Mouse (Mus musculus) mature B cell (primary cell): Measurements from ENCODE around the gene Cdc42ep1.

Source experiments
- in situ Hi-C: fragments of 300-500 bp; cut with MboI; formaldehyde crosslinking; loops from 2 replicates; pipeline ENCODE4 v1.14.3; 2019

Cdc42ep1 gene

DNA sequence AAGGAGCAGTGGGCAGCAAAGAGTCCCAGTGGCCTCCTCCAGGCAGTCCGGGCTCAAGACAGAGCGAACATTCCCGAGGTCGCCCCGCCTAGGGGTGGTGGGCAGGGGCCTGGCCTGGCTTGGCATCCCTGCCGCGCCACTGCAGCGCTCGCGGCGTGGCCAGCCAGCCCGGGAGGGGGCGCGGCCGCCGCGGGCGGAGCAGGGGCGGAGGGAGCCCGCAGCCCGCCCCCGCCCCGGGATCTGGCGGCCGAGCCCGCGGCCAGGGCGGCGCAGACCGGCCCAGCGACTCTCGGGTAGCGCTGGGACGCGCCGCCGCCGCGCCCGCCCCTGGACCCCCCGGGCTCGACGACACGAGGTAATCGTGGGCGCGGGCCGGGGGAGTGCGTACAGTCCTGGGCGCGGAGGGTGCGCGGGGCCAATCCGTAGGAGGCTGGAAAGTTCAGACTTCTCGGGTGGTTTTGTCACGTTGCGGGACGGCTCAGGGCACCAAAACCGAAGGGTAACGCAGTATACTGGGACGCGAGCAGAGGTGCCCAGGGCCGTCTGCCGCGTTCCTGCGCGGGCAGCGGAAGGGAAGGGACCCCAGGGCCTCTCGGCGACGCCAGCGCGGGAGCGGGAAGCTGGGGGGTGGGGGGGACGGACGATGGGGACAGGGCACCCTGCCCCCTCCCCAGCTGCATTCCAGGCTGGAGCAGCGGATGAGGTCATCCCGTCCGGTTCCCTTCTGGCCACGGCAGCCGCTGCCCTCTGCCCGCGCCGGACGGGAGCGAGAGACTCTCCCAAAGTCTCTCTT lies at the start of gene Cdc42ep1:
Cdc42ep1 (plus strand) TSS at position 254 of the 793 bp plus-strand sequence.
- in situ Hi-C loops = no loop called here

DNA sequence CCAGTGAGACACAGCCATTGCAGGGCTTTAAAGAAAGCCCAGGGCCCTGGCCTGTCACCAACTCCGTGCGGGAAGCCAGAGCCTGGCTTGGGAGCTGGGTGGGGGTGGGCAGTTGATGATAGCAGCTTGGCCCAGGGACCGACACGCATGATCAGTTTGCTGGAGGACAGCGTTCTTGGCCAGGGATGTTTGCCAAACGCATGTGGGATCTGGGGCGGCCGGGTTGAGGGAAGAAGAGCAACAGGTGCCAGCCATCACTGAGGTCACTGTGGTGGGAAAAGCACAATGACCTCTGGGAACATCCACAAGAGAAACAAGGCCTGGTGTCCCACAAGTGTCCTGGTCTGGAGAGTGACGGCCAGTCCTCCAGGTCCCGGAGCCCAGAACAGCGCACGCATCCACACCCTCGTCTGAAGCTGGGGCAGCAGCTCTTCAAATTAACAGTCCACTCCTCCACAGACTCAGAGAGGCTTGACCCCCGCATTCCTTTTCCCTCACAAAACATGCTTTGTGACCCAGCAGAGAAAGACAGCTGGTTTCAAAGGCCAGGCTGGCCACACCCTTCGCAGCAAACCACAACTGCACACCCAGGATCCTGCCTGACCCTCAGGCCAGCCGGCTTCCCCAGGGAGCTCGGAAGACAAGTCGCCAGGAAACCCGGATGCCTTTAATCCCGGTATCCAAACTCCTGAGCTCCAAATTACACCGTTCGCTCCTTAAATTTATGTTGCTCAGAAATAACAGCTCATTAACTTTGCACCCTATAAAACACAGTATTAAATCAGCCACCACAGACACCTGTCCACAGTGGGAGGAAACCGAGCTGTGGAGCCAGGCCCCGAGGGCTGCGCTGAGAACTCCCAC lies 46.0 kb upstream of the Cdc42ep1 start:
- in situ Hi-C loops = no loop called here

DNA sequence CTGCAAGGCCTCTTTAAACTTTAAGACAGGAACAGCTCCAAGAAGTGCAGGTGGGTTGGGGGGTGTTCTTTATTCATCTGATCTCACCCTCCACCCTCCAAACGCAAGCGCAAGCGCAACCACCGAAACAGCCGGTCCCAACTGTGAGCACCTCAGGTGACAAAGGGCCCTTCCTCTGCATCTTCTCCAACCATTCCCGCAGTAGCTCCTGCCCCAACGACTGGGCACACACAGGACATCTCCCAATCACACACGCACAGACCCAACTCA lies 45.4 kb upstream of the Cdc42ep1 start:
- in situ Hi-C loops = no loop called here

DNA sequence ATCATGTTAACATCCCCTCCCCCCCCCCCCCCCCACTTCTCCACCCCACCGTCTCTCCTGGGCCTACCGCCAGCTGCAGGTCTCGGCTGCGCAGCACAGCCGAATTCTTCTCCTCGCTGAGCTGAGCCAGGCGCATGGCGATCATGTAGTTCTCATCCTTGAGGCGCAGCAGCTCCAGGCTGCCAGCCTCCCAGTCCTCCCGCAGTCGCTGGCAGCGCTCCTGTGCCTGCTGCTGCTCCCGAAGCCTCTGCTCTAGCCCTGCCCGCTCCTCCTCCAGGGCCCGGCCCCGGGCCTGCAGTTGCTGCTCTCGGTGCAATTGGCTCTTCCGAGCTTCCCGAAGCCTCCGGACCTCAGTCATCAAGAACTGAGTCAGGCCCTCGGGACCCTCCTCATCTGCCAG lies 43.4 kb upstream of the Cdc42ep1 start:
- in situ Hi-C loops = no loop called here

DNA sequence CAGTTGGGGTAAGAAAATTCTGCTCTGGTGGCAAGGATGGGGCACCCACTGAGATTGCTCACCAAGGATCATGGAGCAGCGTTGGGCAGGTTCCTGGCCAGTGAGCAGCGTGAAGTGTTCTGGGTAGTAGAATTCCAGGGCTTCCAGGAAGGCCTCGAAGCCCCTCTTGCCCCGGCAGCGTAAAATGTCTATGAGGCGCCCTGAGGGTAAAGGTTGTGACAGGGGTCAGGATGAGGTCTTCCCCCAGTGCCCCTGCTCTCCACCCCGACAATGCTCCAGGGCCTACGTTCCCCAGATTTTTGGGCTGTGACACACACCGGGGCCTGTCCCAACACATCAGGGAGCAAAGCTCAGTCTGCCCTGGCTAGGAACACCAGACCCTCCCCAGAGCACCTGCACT lies 40.9 kb upstream of the Cdc42ep1 start:
- in situ Hi-C loops = no loop called here

DNA sequence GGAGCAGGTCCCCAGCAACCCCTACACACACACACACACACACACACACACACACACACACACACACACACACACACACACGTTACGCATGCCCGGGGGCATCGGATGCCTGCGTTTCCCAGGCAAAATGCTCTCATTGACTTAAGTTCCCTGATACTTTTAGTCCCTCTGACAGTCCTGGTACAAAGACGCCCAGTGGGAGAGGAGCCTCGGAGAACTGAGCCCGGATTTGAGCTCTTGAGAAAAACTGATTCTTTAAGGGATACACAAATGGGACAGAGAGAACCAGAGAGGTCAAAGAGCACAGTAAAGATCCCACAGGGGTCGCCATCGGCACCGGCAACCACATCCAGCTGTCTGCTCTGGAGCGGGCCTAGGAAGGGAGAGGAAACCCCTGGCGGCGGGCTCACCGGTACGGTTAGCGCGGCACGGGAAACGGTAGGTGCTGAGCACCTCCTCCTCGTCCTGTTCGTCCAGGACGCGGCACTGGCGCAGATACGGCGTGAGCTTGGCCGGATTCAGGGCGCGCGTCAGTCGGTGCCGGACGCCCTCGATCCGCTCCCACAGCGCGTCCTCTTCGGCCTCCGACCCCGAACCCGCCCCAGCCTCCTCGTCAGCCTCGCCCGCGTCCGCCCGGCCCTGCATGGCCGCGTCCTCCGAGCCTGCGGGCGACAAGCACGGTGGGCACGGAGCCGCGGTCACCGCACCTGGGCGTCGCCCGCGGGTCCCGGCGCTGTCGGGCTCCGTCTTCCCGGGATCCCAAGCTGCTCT lies 40.3 kb upstream of the Cdc42ep1 start:
- in situ Hi-C loops = no loop called here

DNA sequence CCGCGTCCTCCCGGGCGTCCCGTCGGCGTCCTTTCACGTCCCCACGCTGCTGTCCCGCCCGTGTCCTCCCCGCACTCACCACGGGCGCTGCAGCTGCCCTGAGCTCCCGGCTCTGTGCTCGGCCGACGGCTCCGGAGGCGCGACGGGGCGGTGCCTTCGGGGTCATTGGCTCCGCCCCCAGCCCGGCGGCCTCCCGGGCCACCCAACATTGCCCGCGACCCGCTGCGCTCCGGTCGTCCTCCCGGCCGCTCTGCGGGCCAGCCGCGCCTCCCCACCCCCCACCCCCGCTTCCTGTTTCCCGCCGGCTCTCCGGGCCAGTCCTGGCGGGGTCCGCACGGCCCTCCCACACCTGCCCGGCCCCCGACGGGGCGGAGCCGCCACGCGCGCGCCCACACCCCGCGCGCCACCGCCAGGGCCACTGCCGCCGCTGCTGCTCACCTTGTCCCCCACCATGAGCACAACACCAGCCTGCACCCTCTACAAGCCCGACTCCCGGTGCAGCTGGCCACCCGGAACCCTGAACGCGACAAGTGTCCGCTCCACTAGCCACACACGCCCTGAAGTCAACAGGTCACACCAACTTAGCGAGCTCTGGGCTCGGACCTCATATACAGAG lies 39.5 kb upstream of the Cdc42ep1 start, which contains the start of gene Card10:
Card10 (minus strand) TSS at position 267 of the 616 bp plus-strand sequence.
- in situ Hi-C loops = no loop called here

DNA sequence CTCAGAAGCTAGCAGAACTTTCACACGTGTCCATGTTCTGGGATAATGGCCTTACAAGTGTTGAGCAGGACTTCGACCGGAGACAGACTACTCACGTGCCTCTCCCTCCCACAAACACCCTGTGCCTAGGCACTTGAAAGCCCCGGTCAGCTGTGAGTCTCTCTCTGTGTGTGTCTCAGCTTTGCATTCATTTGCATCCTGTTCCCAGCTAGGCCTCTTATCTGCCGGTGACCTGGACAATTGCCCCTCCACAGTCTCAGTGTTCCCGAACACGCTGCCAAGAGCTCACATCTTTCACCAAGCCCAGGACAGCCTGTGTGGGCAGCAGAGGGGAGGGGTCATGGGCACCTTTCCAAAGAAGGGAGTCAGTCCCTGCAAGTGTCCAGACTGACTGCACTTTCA lies 38.9 kb upstream of the Cdc42ep1 start:
- in situ Hi-C loops = no loop called here

DNA sequence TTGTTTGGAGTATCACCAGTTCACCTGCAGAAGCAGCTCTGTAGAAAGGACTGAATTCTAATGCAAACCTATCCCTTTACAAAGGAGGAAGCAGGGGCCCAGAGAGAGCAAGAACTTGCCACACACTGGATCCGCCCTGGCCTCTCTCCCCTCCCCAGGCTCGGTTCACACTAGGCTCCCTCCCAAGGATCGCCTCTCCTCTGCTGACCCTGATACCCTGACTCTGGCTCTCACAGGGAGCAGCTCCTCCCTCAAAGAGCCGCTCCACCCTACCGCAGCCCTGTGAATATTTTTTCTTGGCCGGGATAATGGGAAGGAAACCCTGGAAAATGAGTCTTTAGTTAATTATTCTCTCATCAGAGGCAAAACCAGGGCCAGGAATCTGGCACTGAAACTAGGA lies 38.1 kb upstream of the Cdc42ep1 start:
- in situ Hi-C loops = no loop called here

DNA sequence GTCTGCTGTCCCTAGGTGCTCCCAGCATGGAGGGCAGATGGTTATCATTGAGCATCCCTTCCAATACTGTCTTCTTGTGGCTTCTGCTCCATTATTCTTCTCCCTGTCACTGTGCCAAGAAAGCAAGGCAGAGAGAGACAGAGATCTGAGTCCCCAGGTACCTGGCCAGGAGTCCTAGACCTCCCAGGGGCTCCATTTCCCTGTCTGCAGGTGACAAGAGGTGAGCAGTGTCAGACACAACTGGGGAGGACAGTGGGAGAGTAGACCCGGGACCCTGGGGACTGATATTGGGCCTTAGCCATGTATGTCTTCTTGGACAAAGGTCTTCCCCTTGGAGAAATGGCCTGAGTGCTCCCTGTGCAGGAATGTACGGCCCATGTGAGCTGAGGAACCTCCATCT lies 37.1 kb upstream of the Cdc42ep1 start:
- in situ Hi-C loops = no loop called here

DNA sequence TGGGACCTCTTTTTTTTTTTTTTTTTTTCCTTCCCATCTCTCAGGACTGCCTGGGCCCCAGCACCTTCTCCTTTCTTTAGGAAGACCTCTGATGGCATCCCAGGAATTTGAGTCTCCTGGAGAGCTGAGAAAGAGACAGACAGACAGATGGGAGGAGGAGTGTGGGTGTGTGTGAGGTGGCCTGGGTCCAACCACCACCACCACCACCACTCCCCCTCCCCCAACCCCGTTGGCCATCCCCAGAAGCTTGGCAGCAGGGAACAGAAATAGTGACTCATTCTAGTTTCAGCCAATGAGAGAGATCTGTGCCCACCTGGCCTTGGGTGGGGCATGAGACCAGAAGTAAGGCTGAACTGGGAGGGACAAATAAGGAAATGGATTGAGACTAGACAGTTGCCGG lies 35.8 kb upstream of the Cdc42ep1 start:
- in situ Hi-C loops = no loop called here

DNA sequence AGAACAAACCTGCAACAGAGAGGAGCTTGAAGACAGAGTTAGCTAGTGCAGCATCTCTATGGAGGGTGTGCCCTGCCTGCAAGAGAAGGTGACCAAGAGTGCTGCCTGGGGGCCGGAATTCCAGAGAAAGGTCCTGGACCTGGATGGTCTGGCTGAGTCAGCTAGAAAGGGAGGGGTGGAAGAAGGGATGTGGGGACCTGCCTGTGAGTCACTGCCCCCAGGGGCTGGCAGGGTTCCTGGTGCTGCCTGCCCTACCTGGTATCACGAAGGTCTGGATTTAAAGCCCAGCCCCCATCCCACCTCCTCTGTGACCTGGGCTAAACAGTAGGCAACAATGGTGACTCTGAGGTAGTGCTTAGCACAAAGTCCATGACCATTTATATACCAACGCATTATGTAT lies 35.3 kb upstream of the Cdc42ep1 start:
- in situ Hi-C loops = no loop called here

DNA sequence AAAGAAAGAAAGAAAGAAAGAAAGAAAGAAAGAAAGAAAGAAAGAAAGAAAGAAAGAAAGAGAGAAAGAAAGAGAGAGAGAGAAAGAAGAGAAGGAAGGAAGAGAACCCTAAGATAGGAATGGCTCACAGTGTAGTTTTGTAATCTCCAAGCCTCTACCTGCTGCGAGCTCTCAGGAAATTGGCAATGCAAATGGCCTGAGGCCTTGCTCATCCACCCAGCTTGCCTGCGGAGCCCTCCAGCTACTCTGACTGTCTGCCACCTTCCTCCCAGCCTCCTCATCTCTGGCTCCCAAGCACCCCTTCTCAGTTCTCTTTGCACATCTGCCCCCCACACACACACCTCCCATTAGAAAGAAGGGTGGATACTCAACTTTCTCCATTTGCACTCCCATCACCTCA lies 33.4 kb upstream of the Cdc42ep1 start:
- in situ Hi-C loops = no loop called here

DNA sequence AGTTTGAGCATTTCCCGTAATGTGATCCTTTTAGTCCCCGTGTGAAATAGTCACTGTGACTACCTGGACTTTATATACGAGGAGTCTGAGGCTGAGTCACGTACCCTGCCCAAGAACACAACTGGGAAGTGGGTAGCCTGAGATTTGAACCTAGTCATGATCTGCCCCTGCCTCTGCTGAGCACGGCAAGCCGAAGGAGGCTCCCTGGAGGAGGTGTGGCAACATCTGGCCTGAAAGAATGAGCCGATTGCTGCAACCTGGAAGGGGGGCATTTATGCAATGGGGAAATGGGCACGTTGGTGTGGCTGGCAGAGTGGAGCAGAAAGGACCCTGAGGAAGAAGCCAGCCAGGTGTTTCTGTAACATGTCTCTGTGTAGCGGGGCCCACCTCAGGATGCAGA lies 32.7 kb upstream of the Cdc42ep1 start:
- in situ Hi-C loops = no loop called here

DNA sequence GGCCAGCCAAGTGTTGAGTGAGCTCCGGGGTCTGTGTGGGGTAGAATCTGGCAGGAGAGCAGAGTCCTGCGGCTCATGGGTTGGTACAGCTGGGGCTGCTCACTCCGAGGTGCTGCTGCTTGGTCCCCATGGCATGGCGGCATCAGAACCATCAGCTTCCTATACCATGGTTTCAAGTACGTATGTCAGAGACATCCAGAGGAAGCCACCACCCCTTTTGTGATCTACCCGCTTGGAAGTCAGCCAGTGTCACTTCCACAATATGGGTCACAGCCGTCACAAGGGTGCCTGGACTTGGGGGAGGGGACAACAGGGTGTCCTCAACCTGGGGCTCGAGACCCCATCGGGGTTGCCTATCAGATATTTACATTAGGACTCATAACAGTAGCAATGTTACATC lies 32.3 kb upstream of the Cdc42ep1 start:
- in situ Hi-C loops = no loop called here

DNA sequence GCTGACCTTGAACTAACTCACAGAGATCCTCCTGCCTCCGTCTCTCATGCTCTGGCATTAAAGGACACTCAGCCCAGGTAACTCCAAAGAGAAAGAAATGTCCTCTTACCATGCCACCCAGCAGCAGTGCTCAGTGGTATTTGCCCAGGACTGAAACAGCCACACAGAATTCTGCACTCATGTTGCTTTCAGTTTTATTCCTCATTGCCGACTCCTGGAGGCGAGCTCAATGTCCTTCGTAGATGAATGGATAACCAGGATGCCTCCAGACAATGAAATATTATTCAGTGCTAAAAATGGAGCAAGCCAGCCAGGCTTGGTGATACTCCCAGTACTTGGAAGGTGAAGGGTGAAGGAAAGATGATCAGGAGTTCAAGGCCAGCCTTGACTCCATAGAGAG lies 28.8 kb upstream of the Cdc42ep1 start:
- in situ Hi-C loops = no loop called here

DNA sequence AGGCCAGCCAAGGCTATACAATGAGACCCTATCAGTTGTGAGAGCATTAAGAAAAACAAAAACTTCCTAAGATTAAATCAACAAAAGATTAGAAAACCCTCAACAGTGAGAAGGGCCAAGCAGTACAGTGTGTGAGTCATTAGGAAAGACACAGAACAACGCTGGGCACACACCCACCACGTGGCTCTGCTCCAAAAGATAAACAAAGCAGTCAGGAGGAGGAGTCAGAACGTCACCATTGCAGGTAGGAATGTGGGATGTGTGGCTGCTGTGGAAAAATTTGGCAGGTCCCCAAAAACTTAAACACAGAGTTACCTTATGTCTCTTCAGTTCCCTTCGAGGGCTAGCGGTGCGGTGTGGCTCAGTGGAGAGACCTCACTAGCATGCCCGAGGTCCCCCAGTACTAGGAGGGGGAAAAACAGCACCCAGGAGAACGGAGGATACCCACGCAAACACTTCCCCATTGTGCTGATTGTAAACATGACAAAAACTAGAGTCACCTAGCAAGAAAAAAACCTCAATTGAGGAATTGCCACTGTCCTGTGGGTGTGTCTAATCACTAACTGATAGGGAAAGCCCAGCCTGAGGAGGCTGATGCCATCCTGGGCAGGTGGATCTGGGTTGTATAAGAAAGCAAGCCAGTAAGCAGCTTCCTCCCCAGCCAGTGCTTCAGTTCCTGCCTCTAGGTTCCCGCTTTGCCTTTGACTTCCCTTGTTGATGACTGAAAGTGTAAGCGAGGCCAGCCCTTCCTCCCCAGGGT lies 26.9 kb upstream of the Cdc42ep1 start:
- in situ Hi-C loops = no loop called here

DNA sequence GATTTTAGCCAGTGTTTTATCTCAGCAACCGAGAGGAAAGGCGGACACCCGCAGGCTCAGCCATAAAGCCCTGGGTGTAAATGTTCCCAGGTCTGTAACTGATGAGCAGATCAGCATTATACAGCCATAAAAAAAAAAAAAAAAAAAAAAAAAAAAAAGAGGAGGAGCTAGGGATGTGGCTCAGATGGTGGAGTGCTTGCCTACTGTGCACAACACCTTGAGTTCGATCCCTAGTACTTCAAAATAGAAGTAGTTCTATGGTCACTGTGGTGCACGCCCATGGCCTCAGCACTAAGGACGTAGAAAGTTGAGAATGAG lies 26.4 kb upstream of the Cdc42ep1 start:
- in situ Hi-C loops = no loop called here

DNA sequence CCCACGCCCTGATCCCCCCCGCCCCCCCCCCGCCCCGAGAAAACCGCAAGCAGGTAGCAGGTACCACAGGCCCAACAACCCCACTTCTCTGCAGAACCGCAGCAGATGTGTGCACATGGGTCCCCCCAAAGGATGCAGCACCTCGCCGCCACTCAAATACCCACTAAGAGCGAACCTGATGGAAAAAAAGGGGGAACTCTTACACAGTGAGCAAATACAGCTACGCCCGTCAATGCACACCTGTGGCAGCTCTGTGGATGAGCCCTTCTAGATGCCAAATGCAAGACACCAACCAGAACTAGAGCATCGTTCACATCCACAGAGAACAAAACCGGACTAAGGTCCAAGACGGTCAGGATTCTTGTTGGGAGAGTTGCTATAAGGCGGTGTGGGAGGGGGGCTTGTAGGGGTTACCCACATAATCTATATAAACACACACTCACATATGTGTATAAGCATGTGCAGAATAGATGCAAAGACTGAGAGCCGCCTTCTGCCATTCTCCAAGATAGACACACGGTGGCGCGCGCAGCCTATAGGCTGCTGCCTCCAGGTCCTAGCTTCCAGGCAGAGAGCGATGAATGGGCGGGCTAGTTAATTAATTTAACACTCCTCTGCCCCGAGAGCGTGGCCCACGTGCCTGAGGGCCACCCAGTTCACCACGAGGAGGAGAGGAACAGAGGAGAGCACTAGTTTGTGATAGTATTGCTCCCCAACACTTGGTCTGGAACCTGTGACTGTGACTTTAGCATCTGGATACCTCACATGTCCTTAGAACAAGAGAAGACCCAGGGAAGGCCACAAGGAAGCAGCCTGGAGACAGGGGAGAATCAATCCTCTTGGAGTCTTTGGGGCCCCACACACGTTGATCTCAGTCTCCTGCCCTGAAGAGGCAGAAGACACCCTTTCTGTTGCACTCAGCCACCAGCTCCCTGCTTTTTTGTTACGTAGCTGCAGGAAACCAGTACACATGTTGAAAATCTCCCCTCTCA lies 15.9 kb upstream of the Cdc42ep1 start:
- in situ Hi-C loops = no loop called here

DNA sequence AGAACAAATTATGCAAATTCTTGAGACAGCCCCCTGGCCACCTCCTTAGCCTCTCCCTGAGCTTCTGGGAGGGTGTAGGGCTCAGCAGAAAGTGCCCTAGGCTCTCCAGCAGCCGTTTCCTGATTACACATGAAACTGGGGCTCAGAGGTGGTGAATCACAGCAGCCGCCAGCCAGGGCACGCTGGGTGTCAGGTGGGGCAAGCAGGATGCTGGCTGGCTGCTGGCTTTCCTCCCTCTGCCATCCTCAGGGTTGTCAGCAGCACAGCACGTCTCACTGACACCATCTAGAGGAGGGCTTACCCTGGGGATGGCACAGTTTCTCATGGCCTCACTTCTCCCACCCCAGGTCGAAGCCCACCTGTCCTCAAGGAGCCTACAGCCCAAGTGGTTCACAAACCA lies 14.1 kb upstream of the Cdc42ep1 start:
- in situ Hi-C loops = no loop called here
